Mouse (Mus musculus): ENCODE results near the gene Casd1. TPM values are rescaled to one million over a fixed set of nuclear protein-coding genes. Genes with fewer than 3 reads are reported as not detected.
A peak's percentile ranks its signal among the peaks of the same experiment; 100 is the strongest.

Gene Casd1
- polyA plus RNA-seq, 1 experiment from 2014 or later, result 34.7 TPM

- peaks cover 41% of the 10 kb centered on the region for H3K4me1 ChIP-seq
- no peaks in the 10 kb centered on the region for H3K27me3 ChIP-seq (ENCODE audit: poor library complexity, severe bottlenecking)
- 87% methylated on average over 4 of the region's 4 CpGs for WGBS
- H3K27ac ChIP-seq, result peak overlapping the region; percentile 33; the same call in 1 of the 2 replicates
- H3K4me3 ChIP-seq, result no peak overlapping the region
- peaks cover 35% of the 10 kb centered on the region for H3K36me3 ChIP-seq (replicated peaks)
- no peaks in the 10 kb centered on the region for H3K9me3 ChIP-seq
- DNase-seq (ENCODE audit: extremely low spot score, low spot score), result no peak
Measured at GRCm38 (mm10) chr6:4680576-4680975, 79.9 kb downstream of the Casd1 start.

GRCm38 (mm10) chr6:4684706-4685340 is 84.2 kb downstream of the Casd1 start:
- H3K9me3 ChIP-seq, result no peaks in the 10 kb centered on the region
- peak overlapping the region; percentile 20; the same call in 1 of the 2 replicates for H3K27ac ChIP-seq
- DNase-seq (ENCODE audit: extremely low spot score, low spot score), result no peak
- peaks cover 49% of the 10 kb centered on the region for H3K36me3 ChIP-seq (replicated peaks)
- H3K4me1 ChIP-seq, result peaks cover 8% of the 10 kb centered on the region
- no peaks in the 10 kb centered on the region for H3K27me3 ChIP-seq (ENCODE audit: poor library complexity, severe bottlenecking)
- WGBS, result 65% methylated on average over 10 of the region's 10 CpGs
- H3K4me3 ChIP-seq, result no peak overlapping the region

GRCm38 (mm10) chr6:4690438-4690837 is 89.8 kb downstream of the Casd1 start:
- peaks cover 13% of the 10 kb centered on the region for H3K4me1 ChIP-seq
- WGBS, result 97% methylated on average over 4 of the region's 4 CpGs
- no peaks in the 10 kb centered on the region for H3K9me3 ChIP-seq
- H3K27me3 ChIP-seq (ENCODE audit: poor library complexity, severe bottlenecking), result no peaks in the 10 kb centered on the region
- H3K36me3 ChIP-seq (replicated peaks), result peaks cover 40% of the 10 kb centered on the region
- DNase-seq (ENCODE audit: extremely low spot score, low spot score), result no peak
- no peak overlapping the region for H3K27ac ChIP-seq
- H3K4me3 ChIP-seq, result no peak overlapping the region

Other genes with a start within 250 kb of the Casd1 start
- 93.9 and 97.1 TPM in 2 replicates for gene Col1a2, start 96.0 kb upstream of the Casd1 start, polyA plus RNA-seq (2016; fragmentation: Nextera tagmentation; extraction: Ambion mirVana)
- gene Sgce, start 146.4 kb downstream of the Casd1 start, polyA plus RNA-seq (2016; fragmentation: Nextera tagmentation; extraction: Ambion mirVana), result 49.9 and 50.4 TPM in 2 replicates
- 11.8 and 12.9 TPM in 2 replicates for gene Peg10, start 146.5 kb downstream of the Casd1 start, polyA plus RNA-seq (2016; fragmentation: Nextera tagmentation; extraction: Ambion mirVana)

All from forebrain, embryonic 10.5 days (tissue).